Mouse (Mus musculus) liver, embryonic 13.5 days (tissue): ENCODE measurements around the gene Mark2. TPM values are rescaled to one million over a fixed set of nuclear protein-coding genes. Genes with fewer than 3 reads are reported as not detected.

Experiments used
- ATAC-seq: fragments of 200-750 bp; cut with Nextera tagmentation; 2 replicates; pipeline ENCODE4 v1.8.0; 2017; ENCODE audit warnings: low read depth, mild to moderate bottlenecking, moderate number of reproducible peaks, moderate library complexity
- DNase-seq: peaks from one replicate; pipeline ENCODE4 v3.0.0; 2022
- H3K27ac ChIP-seq: fragments of 300-500 bp; sonication (generic); 2 replicates; pipeline ENCODE4 v1.5.1; 2015; ENCODE audit warnings: moderate library complexity, mild to moderate bottlenecking, inconsistent platforms
- H3K27me3 ChIP-seq: fragments of 300-500 bp; sonication (generic); 2 replicates; pipeline ENCODE4 v1.6.1; 2015; ENCODE audit warnings: mild to moderate bottlenecking, inconsistent platforms
- H3K36me3 ChIP-seq: fragments of 300-500 bp; sonication (generic); 2 replicates; pipeline ENCODE4 v1.6.1; 2015; ENCODE audit warnings: mild to moderate bottlenecking, inconsistent platforms
- H3K4me1 ChIP-seq: fragments of 300-500 bp; sonication (generic); replicated peaks from 2 replicates; pipeline ENCODE4 v1.6.1; 2015; ENCODE audit warnings: inconsistent platforms
- H3K4me2 ChIP-seq: fragments of 300-500 bp; sonication (generic); 2 replicates; pipeline ENCODE4 v1.6.1; 2015; ENCODE audit warnings: inconsistent platforms, mild to moderate bottlenecking, moderate library complexity
- H3K4me3 ChIP-seq: fragments of 300-500 bp; sonication (generic); replicated peaks from 2 replicates; pipeline ENCODE4 v1.5.1; 2015; ENCODE audit warnings: mild to moderate bottlenecking, inconsistent platforms
- H3K9ac ChIP-seq: fragments of 300-500 bp; sonication (generic); 2 replicates; pipeline ENCODE4 v1.6.1; 2015; ENCODE audit warnings: mild to moderate bottlenecking, inconsistent platforms
- H3K9me3 ChIP-seq: fragments of 300-500 bp; sonication (generic); replicated peaks from 2 replicates; pipeline ENCODE4 v1.6.1; 2016; ENCODE audit warnings: inconsistent platforms
- WGBS: fragments of 180-500 bp; shearing (Covaris S2); methylation state at CpG from one replicate; pipeline ENCODE4 v1.1.7; 2015; ENCODE audit not compliant: insufficient replicate concordance; 5-methylcytosine and 5-hydroxymethylcytosine counted together
- polyA plus RNA-seq: library from polyadenylated mRNA; unstranded; fragments of >200 nt; fragmentation: Nextera tagmentation; extraction: Ambion mirVana; gene quantifications from 2 replicates; pipeline ENCODE4 v1.2.1, GENCODE M21; 2015

The Mark2 gene
- polyA plus RNA-seq, 1 experiment from 2014 or later: 17.7 TPM

GRCm38 (mm10) chr19:7321391-7321790 is 20.3 kb downstream of the Mark2 start:
- WGBS: 72% methylated on average over 3 of the region's 3 CpGs
- ATAC-seq (no peak), DNase-seq (no peak)
- H3K4me2 ChIP-seq: no peak overlapping the region
- no peaks in the 10 kb centered on the region for H3K9me3 ChIP-seq
- H3K4me1 ChIP-seq: peaks cover 39% of the 10 kb centered on the region
- no peak overlapping the region for H3K9ac ChIP-seq
- H3K4me3 ChIP-seq: no peak overlapping the region
- H3K27ac ChIP-seq: no peak overlapping the region
- no peaks in the 10 kb centered on the region for H3K27me3 ChIP-seq
- H3K36me3 ChIP-seq: peaks cover 2% of the 10 kb centered on the region; the same call in 1 of the 2 replicates

- Histone ChIP-seq H3K9ac (no peak overlapping the region), H3K4me2 (no peak overlapping the region), H3K4me3 (no peak overlapping the region), H3K9me3 (no peaks in the 10 kb centered on the region), H3K36me3 (no peaks in the 10 kb centered on the region), H3K27ac (no peak overlapping the region), H3K27me3 (no peaks in the 10 kb centered on the region), H3K4me1 (peaks cover 51% of the 10 kb centered on the region)
- ATAC-seq (no peak), DNase-seq (no peak)
- 57% methylated on average over 2 of the region's 2 CpGs for WGBS
These were observed 21.5 kb downstream of the Mark2 start for GRCm38 (mm10) chr19:7320181-7320580.

DNA sequence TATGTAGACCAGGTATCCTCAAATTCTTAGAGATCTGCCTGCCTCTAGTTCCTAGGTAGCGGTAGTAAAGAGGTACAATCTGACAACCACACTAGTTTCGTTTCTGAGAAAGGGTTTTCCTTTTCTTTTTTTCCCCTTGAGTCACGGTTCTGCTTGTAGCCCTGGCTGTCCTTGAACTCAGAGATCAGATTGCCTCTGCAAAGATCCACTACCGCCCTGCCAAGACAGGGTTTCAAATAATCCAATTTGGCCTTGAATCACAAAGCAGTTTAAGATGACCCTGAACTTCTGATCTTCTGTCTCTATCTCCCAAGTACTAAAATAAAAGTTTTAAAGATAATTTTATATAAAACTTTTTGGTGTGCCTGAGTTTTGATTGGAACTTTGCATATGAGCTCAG is 23.9 kb downstream of the Mark2 start:
- Histone ChIP-seq H3K27me3 (no peaks in the 10 kb centered on the region), H3K9ac (no peak overlapping the region), H3K4me3 (no peak overlapping the region), H3K9me3 (no peaks in the 10 kb centered on the region), H3K4me2 (no peak overlapping the region), H3K4me1 (peaks cover 75% of the 10 kb centered on the region), H3K36me3 (no peaks in the 10 kb centered on the region), H3K27ac (0 out of 2 replicates have a peak overlapping the region, but pooled peaks have one; percentile 16)
- ATAC-seq: no peak
- DNase-seq: no peak
- WGBS: 62% methylated on average over 4 of the region's 4 CpGs

DNA sequence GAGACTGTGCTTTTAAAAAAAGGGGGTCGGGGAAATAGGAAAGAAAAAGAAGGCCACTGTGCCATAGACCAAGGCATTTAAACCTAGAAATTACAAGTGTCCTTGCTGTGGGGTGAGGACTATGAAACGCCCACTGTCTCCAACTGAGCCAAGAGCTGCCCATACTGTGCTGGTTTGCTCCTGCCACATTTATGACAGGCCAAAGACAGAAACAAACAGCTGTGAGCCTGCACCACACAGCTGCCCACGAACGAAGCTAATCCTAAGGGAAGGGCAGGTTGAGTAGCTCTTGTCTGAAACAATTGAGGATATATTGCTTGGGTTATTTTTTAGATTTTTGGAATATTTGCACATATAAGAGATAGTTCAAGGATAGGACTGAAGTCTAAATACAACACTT is 24.8 kb downstream of the Mark2 start:
- no peak overlapping the region for H3K4me3 ChIP-seq
- no peaks in the 10 kb centered on the region for H3K27me3 ChIP-seq
- 72% methylated on average over 4 of the region's 4 CpGs for WGBS
- no peak for DNase-seq
- no peaks in the 10 kb centered on the region for H3K36me3 ChIP-seq
- H3K9ac ChIP-seq: no peak overlapping the region
- no peaks in the 10 kb centered on the region for H3K9me3 ChIP-seq
- no peak overlapping the region for H3K4me2 ChIP-seq
- no peak for ATAC-seq
- H3K27ac ChIP-seq: no peak overlapping the region
- H3K4me1 ChIP-seq: peaks cover 77% of the 10 kb centered on the region

GRCm38 (mm10) chr19:7315587-7315984 is 26.1 kb downstream of the Mark2 start:
- DNase-seq (no peak), ATAC-seq (no peak)
- no peak overlapping the region for H3K27ac ChIP-seq
- peaks cover 79% of the 10 kb centered on the region for H3K4me1 ChIP-seq
- no peaks in the 10 kb centered on the region for H3K36me3 ChIP-seq
- H3K4me2 ChIP-seq: no peak overlapping the region
- WGBS: 65% methylated on average over 4 of the region's 4 CpGs
- H3K9ac ChIP-seq: no peak overlapping the region
- no peak overlapping the region for H3K4me3 ChIP-seq
- no peaks in the 10 kb centered on the region for H3K9me3 ChIP-seq
- no peaks in the 10 kb centered on the region for H3K27me3 ChIP-seq

- Histone ChIP-seq H3K4me2 (no peak overlapping the region), H3K27me3 (no peaks in the 10 kb centered on the region), H3K4me3 (no peak overlapping the region), H3K9ac (no peak overlapping the region), H3K9me3 (no peaks in the 10 kb centered on the region), H3K4me1 (peaks cover 79% of the 10 kb centered on the region), H3K27ac (no peak overlapping the region), H3K36me3 (no peaks in the 10 kb centered on the region)
- ATAC-seq (no peak), DNase-seq (no peak)
- WGBS: 67% methylated on average over 8 of the region's 8 CpGs
These were observed 26.6 kb downstream of the Mark2 start for GRCm38 (mm10) chr19:7314976-7315586.

GRCm38 (mm10) chr19:7313660-7314059 is 28.0 kb downstream of the Mark2 start:
- DNase-seq (no peak), ATAC-seq (no peak)
- H3K9me3 ChIP-seq: no peaks in the 10 kb centered on the region
- H3K4me2 ChIP-seq: no peak overlapping the region
- no peaks in the 10 kb centered on the region for H3K36me3 ChIP-seq
- no peak overlapping the region for H3K9ac ChIP-seq
- H3K27me3 ChIP-seq: no peaks in the 10 kb centered on the region
- H3K27ac ChIP-seq: no peak overlapping the region
- peaks cover 89% of the 10 kb centered on the region for H3K4me1 ChIP-seq
- H3K4me3 ChIP-seq: no peak overlapping the region
- 20% methylated on average over 2 of the region's 2 CpGs for WGBS

DNA sequence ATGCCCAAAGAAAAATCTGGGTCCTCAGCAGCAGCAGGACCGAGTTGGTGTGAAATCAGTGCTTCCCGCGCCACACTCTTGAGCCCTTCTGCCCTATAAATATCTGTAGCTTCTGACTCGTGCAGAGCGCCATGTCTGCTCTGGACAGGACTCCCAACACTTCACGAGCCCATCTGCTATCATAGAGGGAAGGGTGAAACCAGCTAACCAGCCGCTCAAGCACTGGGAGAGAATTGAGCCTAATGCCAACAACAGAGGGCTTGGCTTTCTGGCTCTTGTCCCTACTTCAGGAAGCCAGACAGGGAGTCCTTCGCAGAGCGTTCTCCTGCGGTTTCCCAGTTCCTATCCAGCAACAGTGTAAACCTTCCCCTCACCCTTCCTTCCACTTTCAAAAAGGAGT is 30.4 kb downstream of the Mark2 start:
- no peak overlapping the region for H3K9ac ChIP-seq
- H3K4me3 ChIP-seq: no peak overlapping the region
- 24% methylated on average over 10 of the region's 10 CpGs for WGBS
- H3K27me3 ChIP-seq: no peaks in the 10 kb centered on the region
- H3K4me2 ChIP-seq: peak overlapping the region; percentile 44
- DNase-seq: no peak
- H3K27ac ChIP-seq: peak overlapping the region; percentile 70
- H3K9me3 ChIP-seq: no peaks in the 10 kb centered on the region
- H3K36me3 ChIP-seq: no peaks in the 10 kb centered on the region
- peaks cover 100% of the 10 kb centered on the region for H3K4me1 ChIP-seq
- no peak for ATAC-seq

- Histone ChIP-seq H3K4me1 (peaks cover 100% of the 10 kb centered on the region), H3K4me3 (no peak overlapping the region; the same call in 1 of the 2 replicates)
These were observed 31.0 kb downstream of the Mark2 start for GRCm38 (mm10) chr19:7310704-7311103.

GRCm38 (mm10) chr19:7309738-7310330 is 31.8 kb downstream of the Mark2 start:
- DNase-seq (no peak), ATAC-seq (no peak)
- 48% methylated on average over 2 of the region's 2 CpGs for WGBS
- Histone ChIP-seq H3K4me2 (peak overlapping the region; percentile 44), H3K9ac (peak overlapping the region; percentile 54), H3K27me3 (no peaks in the 10 kb centered on the region), H3K9me3 (no peaks in the 10 kb centered on the region), H3K36me3 (no peaks in the 10 kb centered on the region), H3K4me1 (peaks cover 99% of the 10 kb centered on the region), H3K27ac (peak overlapping the region; percentile 70), H3K4me3 (no peak overlapping the region)

More at GRCm38 (mm10) chr19:7310704-7311103, 31.0 kb downstream of the Mark2 start:
- Histone ChIP-seq H3K27me3 (no peaks in the 10 kb centered on the region), H3K9me3 (no peaks in the 10 kb centered on the region), H3K9ac (peak overlapping the region; percentile 54), H3K27ac (peak overlapping the region; percentile 70), H3K4me2 (peak overlapping the region; percentile 44), H3K36me3 (no peaks in the 10 kb centered on the region)
- DNase-seq (peak; percentile 78), ATAC-seq (peak; percentile 85)
- 21% methylated on average over 5 of the region's 5 CpGs for WGBS

DNA sequence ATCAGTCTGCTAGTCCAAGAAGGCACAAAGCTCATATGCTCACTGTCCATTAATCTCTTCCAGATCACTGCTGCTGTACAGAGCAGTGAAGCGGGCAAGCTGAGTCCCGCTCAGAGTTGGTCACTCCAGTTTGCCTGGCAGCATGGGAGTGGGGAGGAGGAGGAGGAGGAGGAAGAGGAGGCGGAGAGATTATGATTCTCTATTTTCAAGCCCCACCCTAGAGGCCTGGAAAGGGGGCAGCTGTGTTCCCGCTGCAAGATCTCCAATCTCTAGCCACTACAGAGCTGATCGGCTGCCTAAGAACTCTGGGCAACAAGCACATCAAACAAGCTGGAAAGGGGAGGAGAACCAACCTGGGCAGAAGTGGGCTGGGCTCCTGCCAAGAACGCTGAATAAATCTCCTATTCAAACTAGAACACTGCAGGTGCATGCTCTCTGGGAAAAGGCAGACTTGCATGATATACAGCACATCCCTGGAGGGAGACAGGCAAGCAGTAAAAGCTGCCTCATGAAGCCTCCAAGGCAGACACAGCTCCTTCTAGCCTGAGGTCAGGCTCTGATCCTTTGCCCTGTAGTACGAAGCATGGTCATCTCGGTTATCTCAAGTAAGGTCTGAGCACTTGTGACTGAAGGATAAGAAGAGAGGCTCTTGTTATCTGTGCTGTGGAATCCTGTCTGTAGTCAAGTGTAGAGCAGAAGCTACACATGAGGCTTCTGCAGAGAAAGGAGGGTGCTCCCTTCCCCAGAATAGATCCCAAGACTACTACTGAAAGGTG is 33.5 kb downstream of the Mark2 start:
- DNase-seq (peak; percentile 55), ATAC-seq (peak; percentile 72)
- H3K36me3 ChIP-seq: no peaks in the 10 kb centered on the region
- no peaks in the 10 kb centered on the region for H3K9me3 ChIP-seq
- no peaks in the 10 kb centered on the region for H3K27me3 ChIP-seq
- H3K9ac ChIP-seq: peak overlapping the region; percentile 58
- peak overlapping the region; percentile 80 for H3K27ac ChIP-seq
- WGBS: 17% methylated on average over 8 of the region's 8 CpGs
- H3K4me1 ChIP-seq: peaks cover 96% of the 10 kb centered on the region
- peak overlapping the region; percentile 70 for H3K4me2 ChIP-seq
- peak overlapping the region; percentile 40 for H3K4me3 ChIP-seq
